Mouse (Mus musculus) neural tube, embryonic 11.5 days (tissue): ENCODE results near the gene Brms1. TPM values are rescaled to one million over a fixed set of nuclear protein-coding genes. Genes with fewer than 3 reads are reported as not detected.

Experiments
- ATAC-seq: fragments of 200-750 bp; cut with Nextera tagmentation; 2 replicates; pipeline ENCODE4 v1.8.0; 2017; ENCODE audit warnings: moderate number of reproducible peaks, mild to moderate bottlenecking, moderate TSS enrichment, moderate library complexity; ENCODE audit not compliant: insufficient read depth, low FRiP score, low TSS enrichment
- DNase-seq: peaks from one replicate; pipeline ENCODE4 v3.0.0-alpha.2; 2015; ENCODE audit warnings: low spot score
- H3K27ac ChIP-seq: fragments of 300-500 bp; sonication (generic); 2 replicates; pipeline ENCODE4 v1.5.1; 2014; ENCODE audit warnings: low read depth, mild to moderate bottlenecking, low read length
- H3K27me3 ChIP-seq: fragments of 300-500 bp; sonication (generic); 2 replicates; pipeline ENCODE4 v1.6.1; 2014; ENCODE audit warnings: mild to moderate bottlenecking, low read length, mixed read lengths; ENCODE audit not compliant: control insufficient read depth, insufficient read depth
- H3K36me3 ChIP-seq: fragments of 300-500 bp; sonication (generic); 2 replicates; pipeline ENCODE4 v1.6.1; 2014; ENCODE audit warnings: mild to moderate bottlenecking, low read length, moderate library complexity, mixed read lengths; ENCODE audit not compliant: control insufficient read depth, insufficient read depth
- H3K4me1 ChIP-seq: fragments of 300-500 bp; sonication (generic); 2 replicates; pipeline ENCODE4 v1.6.1; 2014; ENCODE audit warnings: low read length, mixed read lengths; ENCODE audit not compliant: control insufficient read depth, insufficient read depth
- H3K4me2 ChIP-seq: fragments of 300-500 bp; sonication (generic); 2 replicates; pipeline ENCODE4 v1.6.1; 2014; ENCODE audit warnings: low read depth, mild to moderate bottlenecking, moderate library complexity
- H3K4me3 ChIP-seq: fragments of 300-500 bp; sonication (generic); 2 replicates; pipeline ENCODE4 v1.5.1; 2014; ENCODE audit warnings: low read depth, low read length
- H3K9ac ChIP-seq: fragments of 300-500 bp; sonication (generic); 2 replicates; pipeline ENCODE4 v1.6.1; 2014; ENCODE audit warnings: mild to moderate bottlenecking, low read length
- H3K9me3 ChIP-seq: fragments of 300-500 bp; sonication (generic); 2 replicates; pipeline ENCODE4 v1.6.1; 2016; ENCODE audit warnings: low read length; ENCODE audit not compliant: control insufficient read depth
- WGBS: fragments of 180-500 bp; shearing (Covaris S2); extraction: QIAGEN DNeasy Blood & Tissue Kit; methylation state at CpG from one replicate; pipeline ENCODE4 v1.1.7; 2014; 5-methylcytosine and 5-hydroxymethylcytosine counted together
- polyA plus RNA-seq: library from polyadenylated mRNA; unstranded; fragments of >200 nt; fragmentation: Nextera tagmentation; extraction: Ambion mirVana; gene quantifications from 2 replicates; pipeline ENCODE4 v1.2.1, GENCODE M21; 2014

Gene Brms1
- polyA plus RNA-seq, 1 experiment from 2014 or later = 78.9 TPM

DNA sequence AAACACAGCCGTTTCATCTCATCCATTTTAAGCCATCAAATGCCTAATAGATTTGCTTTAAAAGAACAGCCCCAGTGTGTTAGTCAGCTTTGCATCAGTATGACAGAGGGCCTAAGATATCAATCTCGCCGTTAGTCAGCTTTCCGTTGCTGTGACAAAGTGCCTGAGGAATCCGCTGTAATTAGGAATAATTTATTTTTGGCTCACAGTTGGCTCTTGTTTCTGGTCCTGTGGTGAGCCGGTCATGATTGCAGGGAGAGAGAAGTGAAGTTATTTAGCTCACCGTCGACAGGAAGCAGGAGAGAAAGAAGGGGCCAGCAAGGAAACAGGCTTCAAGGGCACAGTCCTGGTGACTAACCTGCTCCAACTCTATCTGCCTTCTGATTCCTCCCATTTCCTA lies 28.0 kb upstream of the Brms1 start:
- H3K4me1 ChIP-seq = no peaks in the 10 kb centered on the region
- no peaks in the 10 kb centered on the region for H3K27me3 ChIP-seq
- no peaks in the 10 kb centered on the region for H3K36me3 ChIP-seq
- 81% methylated on average over 8 of the region's 8 CpGs for WGBS
- no peak overlapping the region for H3K27ac ChIP-seq
- no peak for DNase-seq
- H3K9ac ChIP-seq = no peak overlapping the region
- H3K4me3 ChIP-seq = no peak overlapping the region
- H3K4me2 ChIP-seq = no peak overlapping the region
- H3K9me3 ChIP-seq = no peaks in the 10 kb centered on the region
- no peak for ATAC-seq

DNA sequence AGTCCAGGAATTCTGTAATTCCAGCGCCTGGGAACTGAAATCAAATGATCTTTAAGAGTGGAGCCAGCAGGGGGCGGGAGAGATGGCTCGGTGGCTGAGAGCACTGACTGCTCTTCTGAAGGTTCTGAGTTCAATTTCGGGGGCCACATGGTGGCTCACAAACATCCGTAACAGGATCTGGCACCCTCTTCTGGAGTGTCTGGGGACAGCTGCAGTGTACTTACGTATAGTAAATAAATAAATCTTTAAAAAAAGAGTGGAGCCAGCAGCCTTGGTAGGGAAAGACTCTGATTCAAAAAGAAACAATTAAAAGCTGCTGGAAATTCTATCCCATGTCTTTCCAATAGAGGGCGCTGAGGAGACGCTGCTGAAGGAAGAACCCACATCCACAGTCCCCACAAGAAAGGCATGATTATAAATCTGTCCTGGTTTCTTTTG lies 26.2 kb upstream of the Brms1 start:
- 21% methylated on average over 8 of the region's 8 CpGs for WGBS
- no peak overlapping the region for H3K4me3 ChIP-seq
- no peaks in the 10 kb centered on the region for H3K36me3 ChIP-seq
- DNase-seq (peak; percentile 37), ATAC-seq (no peak)
- no peak overlapping the region for H3K27ac ChIP-seq
- H3K9ac ChIP-seq = no peak overlapping the region
- H3K4me2 ChIP-seq = no peak overlapping the region
- H3K9me3 ChIP-seq = no peaks in the 10 kb centered on the region
- H3K4me1 ChIP-seq = no peaks in the 10 kb centered on the region
- no peaks in the 10 kb centered on the region for H3K27me3 ChIP-seq

DNA sequence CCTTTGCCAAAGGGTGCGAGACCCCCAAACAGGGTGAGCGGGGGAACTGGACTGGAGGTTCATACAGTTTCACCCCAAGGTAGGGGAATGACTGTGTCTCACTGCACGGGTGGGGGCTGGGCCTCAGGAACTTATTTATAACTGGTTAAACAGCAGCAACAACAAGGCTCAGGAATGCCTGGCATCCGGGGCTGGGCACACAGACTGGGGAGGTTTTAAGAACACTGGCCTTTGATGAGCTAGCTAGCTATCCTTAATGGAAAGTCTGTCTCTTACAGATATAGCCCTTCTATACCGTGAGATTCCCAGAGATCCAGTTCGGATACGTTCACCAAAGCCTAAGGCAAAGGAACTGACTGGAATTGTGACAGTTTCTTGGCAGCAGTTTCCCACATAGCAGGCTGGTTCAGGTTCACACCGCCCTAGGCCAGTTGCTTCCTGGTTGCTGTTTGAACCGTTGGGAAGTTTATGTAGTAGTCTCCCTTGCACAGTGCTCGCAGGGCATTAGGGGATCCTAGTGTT lies 24.9 kb upstream of the Brms1 start:
- ATAC-seq (no peak), DNase-seq (no peak)
- H3K9me3 ChIP-seq = no peaks in the 10 kb centered on the region
- H3K9ac ChIP-seq = no peak overlapping the region
- WGBS = 48% methylated on average over 10 of the region's 10 CpGs
- no peaks in the 10 kb centered on the region for H3K27me3 ChIP-seq
- H3K27ac ChIP-seq = no peak overlapping the region
- H3K4me3 ChIP-seq = no peak overlapping the region
- H3K4me2 ChIP-seq = no peak overlapping the region
- no peaks in the 10 kb centered on the region for H3K36me3 ChIP-seq
- H3K4me1 ChIP-seq = no peaks in the 10 kb centered on the region

DNA sequence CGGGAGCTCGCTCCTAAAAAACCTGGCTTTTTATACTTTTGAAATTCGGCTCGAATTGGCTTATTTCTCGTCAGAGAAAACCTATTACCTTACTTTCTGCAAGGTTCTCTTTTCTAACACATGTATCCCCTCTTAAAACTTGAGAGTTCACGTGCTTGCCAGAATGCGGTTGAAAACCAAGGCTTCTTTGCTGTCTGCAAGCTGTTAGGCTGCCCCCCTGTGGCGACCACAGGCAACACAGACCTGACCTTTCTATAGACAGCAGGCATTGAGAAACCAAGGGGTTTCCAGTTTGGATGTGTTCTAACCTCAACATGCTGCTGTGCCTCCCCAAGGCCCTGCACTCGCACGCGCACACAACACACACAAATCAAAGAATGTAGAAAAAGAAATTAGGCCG lies 24.4 kb upstream of the Brms1 start:
- Histone ChIP-seq H3K4me2 (no peak overlapping the region), H3K9ac (no peak overlapping the region), H3K36me3 (no peaks in the 10 kb centered on the region), H3K27me3 (no peaks in the 10 kb centered on the region), H3K4me3 (no peak overlapping the region), H3K4me1 (no peaks in the 10 kb centered on the region), H3K9me3 (no peaks in the 10 kb centered on the region), H3K27ac (no peak overlapping the region)
- ATAC-seq (no peak), DNase-seq (peak; percentile 77)
- 21% methylated on average over 12 of the region's 12 CpGs for WGBS

DNA sequence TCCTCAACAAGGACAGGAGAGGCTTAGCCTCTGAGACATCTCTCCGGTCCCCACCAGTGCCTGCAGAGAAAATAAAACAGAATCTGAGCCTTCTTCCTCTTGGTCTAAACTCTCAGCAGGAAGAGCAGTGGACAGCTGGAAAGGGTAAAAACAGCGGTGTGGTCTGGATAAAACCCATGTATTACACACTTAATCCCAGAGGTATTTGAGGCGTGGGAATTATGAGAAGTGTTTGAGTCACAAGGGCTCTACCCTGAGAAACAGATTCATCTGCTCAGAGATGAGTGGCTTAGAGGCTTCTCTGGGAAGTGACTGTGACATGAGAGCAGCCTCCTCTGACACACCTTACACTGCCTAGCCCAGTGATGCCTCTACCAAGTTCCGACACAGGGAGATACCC lies 23.5 kb upstream of the Brms1 start:
- Histone ChIP-seq H3K9me3 (no peaks in the 10 kb centered on the region), H3K4me3 (no peak overlapping the region), H3K36me3 (no peaks in the 10 kb centered on the region), H3K27ac (no peak overlapping the region), H3K4me2 (no peak overlapping the region), H3K27me3 (no peaks in the 10 kb centered on the region), H3K4me1 (no peaks in the 10 kb centered on the region), H3K9ac (no peak overlapping the region)
- 84% methylated on average over 4 of the region's 4 CpGs for WGBS
- no peak for ATAC-seq
- no peak for DNase-seq

DNA sequence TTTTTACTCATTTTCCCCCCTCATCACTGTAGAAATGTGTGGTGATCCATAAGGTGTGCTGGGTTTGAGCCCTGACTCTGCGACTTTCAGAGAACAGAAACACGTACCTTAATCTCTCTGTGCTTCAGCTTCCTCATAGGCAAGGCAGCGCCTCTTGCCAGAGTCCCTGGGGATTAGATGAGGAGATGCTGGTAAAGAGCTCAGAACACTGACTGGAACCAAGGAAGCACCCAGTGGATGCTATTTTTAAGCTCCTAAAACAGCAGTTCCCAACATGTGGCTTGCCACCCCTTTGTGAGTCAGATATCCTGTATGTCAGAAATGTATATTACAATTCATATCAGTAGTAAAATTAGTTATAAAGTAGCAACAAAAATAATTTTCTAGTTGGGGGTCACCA lies 23.0 kb upstream of the Brms1 start:
- no peak overlapping the region for H3K4me2 ChIP-seq
- no peak overlapping the region for H3K9ac ChIP-seq
- no peaks in the 10 kb centered on the region for H3K36me3 ChIP-seq
- H3K4me1 ChIP-seq = no peaks in the 10 kb centered on the region
- WGBS = 83% methylated on average over 3 of the region's 3 CpGs
- H3K4me3 ChIP-seq = no peak overlapping the region
- H3K9me3 ChIP-seq = no peaks in the 10 kb centered on the region
- no peaks in the 10 kb centered on the region for H3K27me3 ChIP-seq
- ATAC-seq (no peak), DNase-seq (no peak)
- no peak overlapping the region for H3K27ac ChIP-seq

DNA sequence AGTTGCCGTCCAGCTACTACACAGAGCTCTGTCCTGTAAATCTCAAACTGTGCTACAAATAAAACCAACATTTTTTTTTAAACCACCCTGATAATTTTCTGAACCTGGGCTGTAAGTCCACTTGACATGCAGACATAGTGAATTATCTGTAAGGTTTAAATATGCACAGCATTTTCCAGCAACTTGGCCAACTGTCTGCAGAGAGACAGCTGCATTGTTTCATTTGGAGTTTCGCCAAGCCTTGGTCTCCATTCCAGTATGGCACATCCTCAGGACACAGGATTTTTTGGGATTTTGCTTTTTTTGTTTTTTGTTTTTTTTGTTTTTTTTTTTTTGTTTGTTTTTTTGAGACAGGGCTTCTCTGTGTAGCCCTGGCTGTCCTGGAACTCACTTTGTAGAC lies 19.7 kb upstream of the Brms1 start:
- no peak overlapping the region for H3K4me3 ChIP-seq
- H3K36me3 ChIP-seq = no peaks in the 10 kb centered on the region
- no peak overlapping the region for H3K27ac ChIP-seq
- H3K9ac ChIP-seq = no peak overlapping the region
- no peaks in the 10 kb centered on the region for H3K27me3 ChIP-seq
- H3K4me1 ChIP-seq = peaks cover 6% of the 10 kb centered on the region; the same call in 1 of the 2 replicates
- no peak for DNase-seq
- no peak for ATAC-seq
- H3K9me3 ChIP-seq = no peaks in the 10 kb centered on the region
- 92% methylated on average over 2 of the region's 2 CpGs for WGBS
- no peak overlapping the region for H3K4me2 ChIP-seq

DNA sequence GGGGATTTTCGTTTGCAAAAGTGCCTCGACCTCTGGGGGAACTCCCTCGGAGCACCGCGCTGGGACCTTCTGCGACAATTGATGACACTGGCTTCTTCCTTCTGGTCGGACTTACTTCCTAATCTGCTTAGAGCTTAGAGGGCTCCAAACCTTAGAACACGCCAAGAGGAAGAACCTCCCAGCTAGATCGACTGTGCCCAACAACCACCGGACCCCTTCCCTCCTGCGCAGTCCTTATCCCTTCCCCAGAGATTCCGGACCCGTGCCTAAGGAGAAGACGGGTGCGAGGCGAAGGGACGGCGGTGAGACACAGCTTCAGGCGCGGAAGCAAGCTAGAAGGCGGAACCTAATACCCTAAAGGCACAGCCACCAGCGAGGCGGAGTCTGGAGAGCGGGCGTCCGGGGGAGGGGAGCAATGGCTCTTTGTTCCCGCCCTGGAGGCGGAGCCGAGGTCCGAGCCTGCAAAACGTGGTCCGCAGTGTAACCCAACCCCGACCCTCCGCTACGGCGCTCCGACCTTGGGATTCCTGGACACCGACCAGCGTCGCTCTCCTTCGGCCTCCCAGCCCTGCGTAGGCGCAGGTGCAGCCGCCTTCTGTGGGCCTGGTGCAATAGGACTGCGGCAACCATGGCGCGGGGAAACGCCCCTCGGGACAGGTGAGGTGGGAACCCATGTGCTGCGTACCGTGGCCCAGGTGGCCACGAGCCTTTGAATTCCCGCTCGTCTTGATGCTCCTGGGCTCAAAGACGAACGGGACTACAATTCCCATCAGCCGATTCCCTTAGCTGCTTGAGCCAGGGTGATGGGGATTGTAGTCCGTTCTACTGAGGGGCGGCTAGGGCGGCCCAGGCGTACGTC lies 17.3 kb upstream of the Brms1 start, which contains the start of gene Slc29a2:
TSS of gene Slc29a2 (plus strand) at position 240 of the 859 bp plus-strand sequence.
- Histone ChIP-seq H3K36me3 (no peaks in the 10 kb centered on the region), H3K27me3 (no peaks in the 10 kb centered on the region), H3K4me2 (peak within 1 kb of the TSS; percentile 86), H3K27ac (peak within 1 kb of the TSS; percentile 81), H3K9ac (peak within 1 kb of the TSS; percentile 85), H3K9me3 (no peaks in the 10 kb centered on the region), H3K4me3 (peak within 1 kb of the TSS; percentile 61), H3K4me1 (peaks cover 6% of the 10 kb centered on the region; the same call in 1 of the 2 replicates)
- ATAC-seq (peak; percentile 95), DNase-seq (peak; percentile 93)
- WGBS = under 1% methylated on average over 62 of the region's 62 CpGs

DNA sequence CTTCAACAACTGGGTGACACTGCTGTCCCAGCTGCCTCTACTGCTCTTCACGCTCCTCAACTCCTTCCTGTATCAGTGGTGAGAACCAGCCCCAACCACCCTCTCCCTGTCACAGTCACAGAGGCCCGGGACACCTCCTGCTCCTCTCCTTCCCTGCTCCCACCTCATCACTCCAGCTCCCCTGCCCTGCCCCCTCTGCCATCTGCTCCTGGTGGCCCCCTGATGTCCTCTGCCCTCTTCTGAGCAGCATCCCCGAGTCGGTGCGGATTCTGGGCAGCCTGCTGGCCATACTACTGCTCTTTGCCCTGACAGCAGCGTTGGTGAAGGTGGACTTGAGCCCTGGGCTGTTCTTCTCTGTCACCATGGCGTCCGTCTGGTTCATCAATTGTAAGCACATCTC lies 15.0 kb upstream of the Brms1 start:
- Histone ChIP-seq H3K36me3 (no peaks in the 10 kb centered on the region; the same call in 1 of the 2 replicates), H3K4me3 (no peak overlapping the region), H3K4me1 (peaks cover 6% of the 10 kb centered on the region; the same call in 1 of the 2 replicates), H3K9ac (no peak overlapping the region), H3K4me2 (no peak overlapping the region), H3K9me3 (no peaks in the 10 kb centered on the region), H3K27me3 (no peaks in the 10 kb centered on the region), H3K27ac (no peak overlapping the region)
- 91% methylated on average over 8 of the region's 8 CpGs for WGBS
- ATAC-seq (no peak), DNase-seq (no peak)
